Mouse (Mus musculus): ENCODE measurements around the gene Med20.
"Not testable (repeated sequence)": the region's sequence is repeated elsewhere in the genome, so short reads cannot be mapped to it uniquely, and the experiment has no call there.

Gene Med20

GRCm38 (mm10) chr17:47596162-47596838 is 15.1 kb upstream of the Med20 start:
- in situ Hi-C loops (cut with MboI, MseI): loop anchor here (5.0 kb wide), 1 partner anchor 84 kb away; no protein-coding TSS in a partner anchor

GRCm38 (mm10) chr17:47596839-47597164 is 14.6 kb upstream of the Med20 start:
- in situ Hi-C loops (cut with MboI, MseI): loop anchor here (5.0 kb wide), 1 partner anchor 85 kb away; no protein-coding TSS in a partner anchor

GRCm38 (mm10) chr17:47597261-47597660 is 14.1 kb upstream of the Med20 start:
- in situ Hi-C loops (cut with MboI, MseI): loop anchor here (5.0 kb wide), 1 partner anchor 85 kb away; no protein-coding TSS in a partner anchor

- in situ Hi-C loops (cut with MboI, MseI): loop anchor here (5.0 kb wide), 1 partner anchor 86 kb away; no protein-coding TSS in a partner anchor
These were observed 13.4 kb upstream of the Med20 start for GRCm38 (mm10) chr17:47597838-47598579.

GRCm38 (mm10) chr17:47598580-47599304 is 12.6 kb upstream of the Med20 start:
- in situ Hi-C loops (cut with MboI, MseI): loop anchor here (5.0 kb wide), 1 partner anchor 86 kb away; no protein-coding TSS in a partner anchor

- in situ Hi-C loops (cut with MboI, MseI): loop anchor here (5.0 kb wide), 1 partner anchor 87 kb away; no protein-coding TSS in a partner anchor
These were observed 11.7 kb upstream of the Med20 start for GRCm38 (mm10) chr17:47599511-47600297.

GRCm38 (mm10) chr17:47600601-47601388 is 10.6 kb upstream of the Med20 start:
- in situ Hi-C loops (cut with MboI, MseI): no loop called here

- in situ Hi-C loops (cut with MboI, MseI): no loop called here
These were observed 10.0 kb upstream of the Med20 start for GRCm38 (mm10) chr17:47601389-47601755.

GRCm38 (mm10) chr17:47602289-47602688 is 9.1 kb upstream of the Med20 start:
- in situ Hi-C loops (cut with MboI, MseI): no loop called here

- in situ Hi-C loops (cut with MboI, MseI): no loop called here
These were observed 5.2 kb upstream of the Med20 start for GRCm38 (mm10) chr17:47606220-47606619.

GRCm38 (mm10) chr17:47609182-47609581 is 2.2 kb upstream of the Med20 start:
- in situ Hi-C loops (cut with MboI, MseI): no loop called here

- in situ Hi-C loops (cut with MboI, MseI): no loop called here
These were observed 240 bp downstream of the Med20 start for GRCm38 (mm10) chr17:47611661-47611982.

- in situ Hi-C loops (cut with MboI, MseI): no loop called here
These were observed 2.6 kb downstream of the Med20 start for GRCm38 (mm10) chr17:47614018-47614417.

GRCm38 (mm10) chr17:47616119-47616518 is 4.7 kb downstream of the Med20 start:
- in situ Hi-C loops (cut with MboI, MseI): no loop called here

GRCm38 (mm10) chr17:47616652-47617051 is 5.3 kb downstream of the Med20 start:
- in situ Hi-C loops (cut with MboI, MseI): no loop called here

- in situ Hi-C loops (cut with MboI, MseI): no loop called here
These were observed 6.4 kb downstream of the Med20 start for GRCm38 (mm10) chr17:47617605-47618307.

- in situ Hi-C loops (cut with MboI, MseI): no loop called here
These were observed 7.4 kb downstream of the Med20 start for GRCm38 (mm10) chr17:47618556-47619311.

- in situ Hi-C loops (cut with MboI, MseI): no loop called here
These were observed 11.7 kb downstream of the Med20 start for GRCm38 (mm10) chr17:47622912-47623554.

GRCm38 (mm10) chr17:47624572-47624971 is 13.2 kb downstream of the Med20 start:
- in situ Hi-C loops (cut with MboI, MseI): not testable (repeated sequence)

Measured in T-helper 1 cell (primary cell).